In genomic region chr2:93188761-93189458, GRCm38 (mm10) we compare ENCODE assay signal across 8 mouse cellular contexts. TPM values are rescaled to one million over a fixed set of nuclear protein-coding genes. Genes with fewer than 3 reads are reported as not detected.
DNase-seq lines count a peak whose midpoint lies in the region; ATAC-seq and TF ChIP-seq lines count a peak whose summit lies in the region.

No protein-coding gene starts in this region.

- peaks cover 32% of the 10 kb centered on the region for H3K4me1 ChIP-seq in kidney, embryonic 14.5 days (ENCODE audit: control insufficient read depth, insufficient read depth, low read length)
- peaks cover 28% of the 10 kb centered on the region for H3K4me1 ChIP-seq in small intestine, adult 2 months (ENCODE audit: control insufficient read depth, insufficient read depth, insufficient read length, low read length)

- ATAC-seq in kidney, embryonic 14.5 days (ENCODE audit: low FRiP score, low TSS enrichment): no peak
- no peak for ATAC-seq in megakaryocyte-erythroid progenitor cell, adult 5-6 weeks (replicated peaks; ENCODE audit: low FRiP score, low TSS enrichment, poor library complexity, severe bottlenecking)

- peak; percentile 67 to 72 for DNase-seq in cerebellum, postnatal 14 days
- no peak for DNase-seq in cerebellum, adult 11-12 months
- DNase-seq in adrenal gland, postnatal 10 days: peak; percentile 75
- peak; percentile 71 to 73 for DNase-seq in heart, adult 18-20 months
- peak; percentile 65 for DNase-seq in lung, postnatal 10 days

- 9% methylated on average over 19 of the region's 19 CpGs for WGBS in kidney, embryonic 14.5 days
- 14% methylated on average over 19 of the region's 19 CpGs for WGBS in small intestine, adult 2 months

- H3K27ac ChIP-seq in kidney, embryonic 14.5 days (ENCODE audit: low read depth, low read length): peak overlapping the region; percentile 65; the same call in 1 of the 2 replicates
- H3K27ac ChIP-seq in small intestine, adult 2 months (ENCODE audit: insufficient read depth, low read depth, low read length): peak overlapping the region; percentile 1; the same call in 1 of the 2 replicates

- no peaks in the 10 kb centered on the region for H3K36me3 ChIP-seq in kidney, embryonic 14.5 days (ENCODE audit: control insufficient read depth, insufficient read depth, low read length)
- no peaks in the 10 kb centered on the region for H3K36me3 ChIP-seq in small intestine, adult 2 months (ENCODE audit: control insufficient read depth, insufficient read depth, low read length)

- TF ChIP-seq CTCF in small intestine, adult 2 months (IDR thresholded peaks at IDR 0.05; ENCODE audit: extremely low read depth, insufficient read length, insufficient replicate concordance, low read depth, low read length): peak; percentile 35; the same call in 1 of the 2 replicates

- no peaks in the 10 kb centered on the region for H3K27me3 ChIP-seq in kidney, embryonic 14.5 days (ENCODE audit: control insufficient read depth, insufficient read depth, low read length)
- H3K27me3 ChIP-seq in small intestine, adult 2 months (ENCODE audit: control insufficient read depth, insufficient read depth, low read length): no peaks in the 10 kb centered on the region

- H3K9me3 ChIP-seq in kidney, embryonic 14.5 days (ENCODE audit: control insufficient read depth, low read length): no peaks in the 10 kb centered on the region

- peak overlapping the region; percentile 66 for H3K4me3 ChIP-seq in kidney, embryonic 14.5 days (ENCODE audit: low read length)
- peak overlapping the region; percentile 71 for H3K4me3 ChIP-seq in small intestine, adult 2 months (ENCODE audit: low read depth, low read length)

- peak overlapping the region; percentile 96 for H3K4me2 ChIP-seq in kidney, embryonic 14.5 days (replicated peaks; ENCODE audit: low read depth, low read length)

- H3K9ac ChIP-seq in kidney, embryonic 14.5 days (ENCODE audit: low read depth, low read length): peak overlapping the region; percentile 62

- TF ChIP-seq POLR2A in small intestine, adult 2 months (IDR thresholded peaks at IDR 0.05; ENCODE audit: low read depth, low read length): no peak; the same call in 1 of the 2 replicates

RNA-seq across cellular contexts. Expression of gene Trp53i11, which starts 1.6 kb away (rescaled TPM):
- total RNA-seq in adrenal gland, postnatal 10 days (2021): 10 to 100 TPM; 87.9 to 89.8 TPM
- 10 to 100 TPM; 26.7 to 30.5 TPM for total RNA-seq in heart, adult 18-20 months (2021)
- polyA plus RNA-seq in kidney, embryonic 14.5 days (2014; fragmentation: Nextera tagmentation; extraction: Ambion mirVana): 26.4 and 46.6 TPM in 2 replicates
- polyA plus RNA-seq in small intestine, adult 2 months (2012; rRNA removed): 30.8 and 47.0 TPM in 2 replicates
- 4.0 and 18.1 TPM in 2 replicates for total RNA-seq in megakaryocyte-erythroid progenitor cell, adult 5-6 weeks (2014; fragmentation: Nextera tagmentation)
- 0.19 and 8.1 TPM in 2 replicates for total RNA-seq in megakaryocyte-erythroid progenitor cell, adult 5-6 weeks (2017)
